ENCODE assay signal across 8 mouse cellular contexts in genomic region chr10:7590234-7590689, GRCm38 (mm10). TPM values are rescaled to one million over a fixed set of nuclear protein-coding genes. Genes with fewer than 3 reads are reported as not detected.
DNase-seq lines count a peak whose midpoint lies in the region; ATAC-seq lines count a peak whose summit lies in the region.

No protein-coding gene starts in this region.

- H3K4me1 ChIP-seq in forebrain, embryonic 11.5 days (replicated peaks; ENCODE audit: control insufficient read depth, insufficient read depth, low read length) = no peaks in the 10 kb centered on the region; the same call in 1 of the 2 replicates
- H3K4me1 ChIP-seq in liver, embryonic 11.5 days (replicated peaks; ENCODE audit: control insufficient read depth, insufficient read depth, low read length) = no peaks in the 10 kb centered on the region

- H3K9ac ChIP-seq in forebrain, embryonic 11.5 days (ENCODE audit: low read length) = peak overlapping the region; percentile 67
- peak overlapping the region; percentile 5; the same call in 1 of the 2 replicates for H3K9ac ChIP-seq in liver, embryonic 11.5 days (ENCODE audit: low read depth, low read length)

- no peaks in the 10 kb centered on the region for H3K36me3 ChIP-seq in forebrain, embryonic 11.5 days (ENCODE audit: control insufficient read depth, insufficient read depth, low read length)
- H3K36me3 ChIP-seq in liver, embryonic 11.5 days (ENCODE audit: control insufficient read depth, insufficient read depth, low read length) = no peaks in the 10 kb centered on the region

- peak overlapping the region; percentile 97 for H3K4me2 ChIP-seq in forebrain, embryonic 11.5 days (ENCODE audit: low read depth, low read length, severe bottlenecking)
- H3K4me2 ChIP-seq in liver, embryonic 11.5 days = peak overlapping the region; percentile 100

- H3K4me3 ChIP-seq in forebrain, embryonic 11.5 days (ENCODE audit: low read depth, low read length) = peak overlapping the region; percentile 74
- peak overlapping the region; percentile 73 for H3K4me3 ChIP-seq in liver, embryonic 11.5 days (ENCODE audit: low read depth, low read length)

- peaks cover 3% of the 10 kb centered on the region for H3K27me3 ChIP-seq in forebrain, embryonic 11.5 days (ENCODE audit: control insufficient read depth, insufficient read depth, low read length)
- peaks cover 14% of the 10 kb centered on the region for H3K27me3 ChIP-seq in liver, embryonic 11.5 days (replicated peaks; ENCODE audit: control insufficient read depth, insufficient read depth, low read length)

- H3K9me3 ChIP-seq in forebrain, embryonic 11.5 days (ENCODE audit: control insufficient read depth, low read length) = no peaks in the 10 kb centered on the region
- H3K9me3 ChIP-seq in liver, embryonic 11.5 days (ENCODE audit: control insufficient read depth, low read length) = no peaks in the 10 kb centered on the region

- ATAC-seq in forebrain, embryonic 11.5 days (replicated peaks; ENCODE audit: low FRiP score) = no peak; the same call in 1 of the 2 replicates
- no peak for ATAC-seq in liver, embryonic 11.5 days (replicated peaks; ENCODE audit: low FRiP score)

- under 1% methylated on average over 45 of the region's 54 CpGs for WGBS in forebrain, embryonic 11.5 days
- WGBS in liver, embryonic 11.5 days = under 1% methylated on average over 49 of the region's 54 CpGs

- no peak overlapping the region for H3K27ac ChIP-seq in forebrain, embryonic 11.5 days (ENCODE audit: low read depth, low read length)
- no peak overlapping the region for H3K27ac ChIP-seq in liver, embryonic 11.5 days (ENCODE audit: low read depth, low read length)

- peak; percentile 37 to 47 for DNase-seq in layer of hippocampus, postnatal 36 days
- DNase-seq in layer of hippocampus, adult 11-12 months (ENCODE audit: low spot score) = no peak
- peak; percentile 76 for DNase-seq in ZHBTc4 (ENCODE audit: low read depth, low spot score)
- DNase-seq in forebrain, embryonic 11.5 days (ENCODE audit: low spot score) = peak; percentile 64
- peak; percentile 34 for DNase-seq in liver, embryonic 11.5 days (ENCODE audit: low spot score)
- DNase-seq in testis, postnatal 14 days (ENCODE audit: low spot score) = peak; percentile 31
- no peak for DNase-seq in urinary bladder, postnatal 10 days (ENCODE audit: low spot score)
- no peak for DNase-seq in kidney, postnatal 4 days

RNA-seq across cellular contexts. Expression of gene Lrp11, which starts 0.7 kb away (rescaled TPM):
- total RNA-seq in layer of hippocampus, postnatal 36 days (2021) = 100 to 1,000 TPM; 195 to 210 TPM
- 14.7 and 18.5 TPM in 2 replicates for polyA plus RNA-seq in forebrain, embryonic 11.5 days (2014; fragmentation: Nextera tagmentation; extraction: Ambion mirVana)
- 1.8 and 2.3 TPM in 2 replicates for polyA plus RNA-seq in liver, embryonic 11.5 days (2014; fragmentation: Nextera tagmentation; extraction: Ambion mirVana)

Comparison
In these comparisons a context has a peak if more than half of its experiments do, and no peak if none do; other contexts are left out.
1. DNase-seq: peak in layer of hippocampus, postnatal 36 days (2 of 2), ZHBTc4 (single experiment), forebrain, embryonic 11.5 days (single experiment), liver, embryonic 11.5 days (single experiment) and testis, postnatal 14 days (single experiment); none in layer of hippocampus, adult 11-12 months (single experiment), urinary bladder, postnatal 10 days (single experiment) and kidney, postnatal 4 days (0 of 2).